16 mouse cellular contexts compared by ENCODE assay signal in genomic region chr10:52242680-52243323, GRCm38 (mm10). TPM values are rescaled to one million over a fixed set of nuclear protein-coding genes. Genes with fewer than 3 reads are reported as not detected.
A peak's percentile ranks its signal among the peaks of the same experiment; 100 is the strongest.
DNase-seq lines count a peak whose midpoint lies in the region; ATAC-seq and TF ChIP-seq lines count a peak whose summit lies in the region.
"Had no signal": no experiment of that assay in that cellular context is flagged by ENCODE, and none has a peak within 500 bp of the region (broad histone marks: within the 10 kb centered on the region; RNA-seq: fewer than 3 reads in every experiment).

No protein-coding gene starts in this region.

- H3K4me1 ChIP-seq in hindbrain, embryonic 15.5 days (replicated peaks) = 0 out of 2 replicates have a peak, but pooled peaks cover 6% of the 10 kb centered on the region
- H3K4me1 ChIP-seq in hindbrain, embryonic 10.5 days (replicated peaks) = no peaks in the 10 kb centered on the region
- no peaks in the 10 kb centered on the region for H3K4me1 ChIP-seq in hindbrain, postnatal 0 days (ENCODE audit: insufficient read depth, low read length)

- H3K4me3 ChIP-seq in hindbrain, embryonic 15.5 days = no peak overlapping the region
- no peak overlapping the region for H3K4me3 ChIP-seq in hindbrain, embryonic 10.5 days
- no peak overlapping the region for H3K4me3 ChIP-seq in hindbrain, postnatal 0 days (ENCODE audit: low read length)

- H3K9ac ChIP-seq in hindbrain, embryonic 15.5 days = no peak overlapping the region
- H3K9ac ChIP-seq in hindbrain, postnatal 0 days (replicated peaks; ENCODE audit: low read length) = no peak overlapping the region

- 36% methylated on average over 7 of the region's 7 CpGs for WGBS in hindbrain, embryonic 15.5 days
- 69% methylated on average over 7 of the region's 7 CpGs for WGBS in hindbrain, embryonic 10.5 days
- 27% methylated on average over 7 of the region's 7 CpGs for WGBS in hindbrain, postnatal 0 days

- H3K36me3 ChIP-seq in hindbrain, embryonic 15.5 days = no peaks in the 10 kb centered on the region
- H3K36me3 ChIP-seq in hindbrain, embryonic 10.5 days = no peaks in the 10 kb centered on the region
- H3K36me3 ChIP-seq in hindbrain, postnatal 0 days (ENCODE audit: insufficient read depth, low read length) = no peaks in the 10 kb centered on the region
- H3K36me3 ChIP-seq: G1E had no signal

- ATAC-seq in hindbrain, embryonic 15.5 days (ENCODE audit: low FRiP score, low read depth) = 0 out of 2 replicates have a peak, but pooled peaks have one; percentile 54
- ATAC-seq in hindbrain, postnatal 0 days = no peak

- DNase-seq in hindbrain, embryonic 10.5 days (ENCODE audit: low spot score) = no peak
- peak; percentile 49 for DNase-seq in retina, postnatal 1 day
- DNase-seq in retina, embryonic 14.5 days (ENCODE audit: low spot score) = no peak
- DNase-seq in hindbrain, postnatal 0 days (ENCODE audit: low spot score) = peak; percentile 4
- no peak for DNase-seq in adrenal gland, postnatal 14 days
- no peak for DNase-seq in left cerebral cortex, postnatal 14 days (ENCODE audit: low spot score in 2 of 2)
- DNase-seq: adrenal gland, postnatal 10 days; cerebellum, adult 8-10 months; kidney, postnatal 14 days; layer of hippocampus, adult 9-11 months; lung, postnatal 36 days had no signal

- intact Hi-C loops in left cerebral cortex, postnatal 14 days (cut with DNase I) = no loop called here

- no peak overlapping the region for H3K4me2 ChIP-seq in hindbrain, embryonic 15.5 days
- no peak overlapping the region for H3K4me2 ChIP-seq in hindbrain, postnatal 0 days (ENCODE audit: low read depth, low read length)

- H3K27ac ChIP-seq in hindbrain, embryonic 15.5 days (replicated peaks) = 0 out of 2 replicates have a peak overlapping the region, but pooled peaks have one; percentile 4
- no peak overlapping the region for H3K27ac ChIP-seq in hindbrain, embryonic 10.5 days
- peak overlapping the region; percentile 27; the same call in 1 of the 2 replicates for H3K27ac ChIP-seq in hindbrain, postnatal 0 days

- no peaks in the 10 kb centered on the region for H3K27me3 ChIP-seq in hindbrain, embryonic 15.5 days
- H3K27me3 ChIP-seq in hindbrain, embryonic 10.5 days (ENCODE audit: insufficient read depth, poor library complexity, severe bottlenecking) = no peaks in the 10 kb centered on the region
- no peaks in the 10 kb centered on the region for H3K27me3 ChIP-seq in hindbrain, postnatal 0 days (ENCODE audit: insufficient read depth, low read length)

- no peaks in the 10 kb centered on the region for H3K9me3 ChIP-seq in hindbrain, embryonic 15.5 days
- H3K9me3 ChIP-seq in hindbrain, embryonic 10.5 days = no peaks in the 10 kb centered on the region
- no peaks in the 10 kb centered on the region for H3K9me3 ChIP-seq in hindbrain, postnatal 0 days (ENCODE audit: low read length)
- H3K9me3 ChIP-seq: G1E had no signal

- no peak for TF ChIP-seq CTCF in hindbrain, postnatal 0 days (IDR thresholded peaks at IDR 0.05; ENCODE audit: low read depth)

RNA-seq across cellular contexts. Expression of gene Dcbld1, which starts 9.4 kb away (rescaled TPM):
- polyA plus RNA-seq in hindbrain, embryonic 15.5 days (2015; fragmentation: Nextera tagmentation; extraction: Ambion mirVana) = 20.0 and 22.2 TPM in 2 replicates
- 20.0 and 22.6 TPM in 2 replicates for polyA plus RNA-seq in hindbrain, embryonic 10.5 days (2016; fragmentation: Nextera tagmentation; extraction: Ambion mirVana)
- 12.2 and 14.4 TPM in 2 replicates for total RNA-seq in hindbrain, postnatal 0 days (2014; rRNA removed)
- 19.1 and 20.2 TPM in 2 replicates for polyA plus RNA-seq in hindbrain, postnatal 0 days (2015; fragmentation: Nextera tagmentation; extraction: Ambion mirVana)
- total RNA-seq in adrenal gland, postnatal 14 days (2021) = 6.3 and 7.0 TPM in 2 replicates
- total RNA-seq in left cerebral cortex, postnatal 14 days (2021) = 1 to 10 TPM; 5.3 to 6.9 TPM
- polyA plus RNA-seq: G1E had no signal

RNA-seq across cellular contexts. Expression of gene Ros1, which starts 47.8 kb away (rescaled TPM):
- polyA plus RNA-seq in hindbrain, embryonic 15.5 days (2015; fragmentation: Nextera tagmentation; extraction: Ambion mirVana) = not detected in 2 replicates
- polyA plus RNA-seq in hindbrain, embryonic 10.5 days (2016; fragmentation: Nextera tagmentation; extraction: Ambion mirVana) = 0.04 TPM in 1 of 2 replicates, not detected in the other
- not detected in 2 replicates for total RNA-seq in hindbrain, postnatal 0 days (2014; rRNA removed)
- not detected in 2 replicates for polyA plus RNA-seq in hindbrain, postnatal 0 days (2015; fragmentation: Nextera tagmentation; extraction: Ambion mirVana)
- not detected in 2 replicates for total RNA-seq in adrenal gland, postnatal 14 days (2021)
- not detected for total RNA-seq in left cerebral cortex, postnatal 14 days (2021)
- total RNA-seq: hematopoietic stem cell, adult 5-6 weeks had no signal
- polyA plus RNA-seq: cortical plate, adult 2 months; G1E; heart, embryonic 14.5 days had no signal

Comparison
In these comparisons a context has a peak if more than half of its experiments do, and no peak if none do; other contexts are left out.
1. DNase-seq: peak in retina, postnatal 1 day (single experiment) and hindbrain, postnatal 0 days (single experiment); none in hindbrain, embryonic 10.5 days (single experiment), retina, embryonic 14.5 days (single experiment), adrenal gland, postnatal 14 days (single experiment) and left cerebral cortex, postnatal 14 days (0 of 2).